Comparison of ENCODE assay signal across 15 mouse cellular contexts in the genomic region with DNA sequence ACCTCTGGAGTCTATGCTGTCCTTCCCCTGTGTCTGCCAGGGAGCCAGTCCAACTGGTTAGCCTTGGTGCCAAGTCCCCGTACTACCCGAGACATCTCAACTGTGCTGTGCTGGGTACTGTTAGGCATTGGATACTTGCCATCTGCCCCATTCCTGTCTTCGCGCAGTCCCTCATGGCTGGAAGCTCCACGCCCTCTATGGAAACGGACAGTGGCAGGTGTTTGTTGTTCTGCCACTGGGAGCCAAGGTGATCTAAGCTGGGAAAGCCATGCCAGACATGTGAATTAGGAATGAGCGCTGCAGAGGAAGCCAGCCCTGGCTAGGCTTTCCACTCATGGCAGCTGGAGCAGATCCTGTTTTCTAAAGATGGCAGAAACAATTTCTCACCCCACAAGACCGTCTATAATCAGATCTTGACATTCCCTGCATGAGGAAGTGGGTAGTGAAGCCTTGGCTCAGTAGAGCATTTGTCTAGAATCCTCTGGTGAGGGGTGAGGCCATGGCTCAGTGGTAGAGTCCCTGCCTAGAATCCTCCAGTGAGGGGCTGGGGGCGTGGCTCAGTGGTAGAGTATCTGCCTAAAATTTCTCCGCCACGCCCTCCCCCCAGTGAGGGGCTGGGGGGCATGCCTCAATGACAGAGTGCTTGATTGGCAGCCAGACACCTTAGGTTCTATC. TPM values are rescaled to one million over a fixed set of nuclear protein-coding genes. Genes with fewer than 3 reads are reported as not detected.
DNase-seq lines count a peak whose midpoint lies in the region; ATAC-seq and TF ChIP-seq lines count a peak whose summit lies in the region.
"Had no signal": no experiment of that assay in that cellular context is flagged by ENCODE, and none has a peak within 500 bp of the region (broad histone marks: within the 10 kb centered on the region; RNA-seq: fewer than 3 reads in every experiment).

No protein-coding gene starts in this region.

- DNase-seq in limb, embryonic 10.5 days (ENCODE audit: low spot score), result no peak
- peak; percentile 90 for DNase-seq in gastrocnemius, adult 18-20 months (ENCODE audit: low spot score)
- DNase-seq in gastrocnemius, postnatal 25 days, result peak; percentile 85
- DNase-seq in limb, embryonic 14.5 days (ENCODE audit: low spot score), result peak; percentile 52
- DNase-seq in cerebellum, adult 2 months, result no peak
- DNase-seq: cerebellum, adult 8-10 months; kidney, postnatal 4 days; layer of hippocampus, postnatal 36 days; left cerebral cortex, postnatal 4 days; lung, embryonic 14.5 days; thymus, adult 18-20 months had no signal

- no peaks in the 10 kb centered on the region for H3K27me3 ChIP-seq in limb, embryonic 13.5 days
- no peaks in the 10 kb centered on the region for H3K27me3 ChIP-seq in limb, embryonic 10.5 days (ENCODE audit: low read depth, poor library complexity, severe bottlenecking)
- no peaks in the 10 kb centered on the region for H3K27me3 ChIP-seq in limb, embryonic 14.5 days (ENCODE audit: control insufficient read depth, insufficient read depth, low read length)
- H3K27me3 ChIP-seq in cerebellum, adult 2 months (ENCODE audit: control insufficient read depth, insufficient read depth, low read length), result no peaks in the 10 kb centered on the region

- WGBS in limb, embryonic 13.5 days, result 86% methylated on average over 11 of the region's 11 CpGs
- 93% methylated on average over 11 of the region's 11 CpGs for WGBS in limb, embryonic 10.5 days
- 87% methylated on average over 11 of the region's 11 CpGs for WGBS in limb, embryonic 14.5 days
- WGBS in cerebellum, adult 2 months, result 22% methylated on average over 11 of the region's 11 CpGs

- TF ChIP-seq POLR2A in limb, embryonic 14.5 days (IDR thresholded peaks at IDR 0.05; ENCODE audit: borderline replicate concordance, extremely low read depth, insufficient read depth, insufficient read length), result no peak
- no peak for TF ChIP-seq POLR2A in cerebellum, adult 2 months (IDR thresholded peaks at IDR 0.05; ENCODE audit: borderline replicate concordance, insufficient read depth, low read length)

- no peaks in the 10 kb centered on the region for H3K9me3 ChIP-seq in limb, embryonic 13.5 days
- H3K9me3 ChIP-seq in limb, embryonic 10.5 days (replicated peaks), result no peaks in the 10 kb centered on the region
- no peaks in the 10 kb centered on the region for H3K9me3 ChIP-seq in limb, embryonic 14.5 days (ENCODE audit: control insufficient read depth, low read length)

- TF ChIP-seq CTCF in cerebellum, adult 2 months (IDR thresholded peaks at IDR 0.05; ENCODE audit: borderline replicate concordance, insufficient read depth, low read depth, low read length), result no peak

- H3K4me1 ChIP-seq in limb, embryonic 13.5 days, result no peaks in the 10 kb centered on the region
- H3K4me1 ChIP-seq in limb, embryonic 10.5 days, result no peaks in the 10 kb centered on the region
- no peaks in the 10 kb centered on the region for H3K4me1 ChIP-seq in limb, embryonic 14.5 days (ENCODE audit: control insufficient read depth, insufficient read depth, low read length)
- no peaks in the 10 kb centered on the region for H3K4me1 ChIP-seq in cerebellum, adult 2 months (ENCODE audit: control insufficient read depth, insufficient read depth, low read length)
- H3K4me1 ChIP-seq: midbrain, embryonic 10.5 days had no signal

- H3K4me3 ChIP-seq in limb, embryonic 13.5 days, result no peak overlapping the region
- H3K4me3 ChIP-seq in limb, embryonic 10.5 days, result no peak overlapping the region
- H3K4me3 ChIP-seq in limb, embryonic 14.5 days (replicated peaks; ENCODE audit: low read length), result no peak overlapping the region
- no peak overlapping the region for H3K4me3 ChIP-seq in cerebellum, adult 2 months (replicated peaks; ENCODE audit: insufficient read depth, low read depth, low read length)
- H3K4me3 ChIP-seq: midbrain, embryonic 10.5 days had no signal

- H3K4me2 ChIP-seq in limb, embryonic 13.5 days (replicated peaks), result no peak overlapping the region
- no peak overlapping the region for H3K4me2 ChIP-seq in limb, embryonic 14.5 days (replicated peaks; ENCODE audit: low read depth, low read length, severe bottlenecking)
- H3K4me2 ChIP-seq: lung, embryonic 14.5 days had no signal

- no peak overlapping the region for H3K9ac ChIP-seq in limb, embryonic 13.5 days
- H3K9ac ChIP-seq in limb, embryonic 14.5 days (ENCODE audit: low read depth, low read length, severe bottlenecking), result no peak overlapping the region
- H3K9ac ChIP-seq: lung, embryonic 14.5 days had no signal

- no peak overlapping the region for H3K27ac ChIP-seq in limb, embryonic 13.5 days
- no peak overlapping the region for H3K27ac ChIP-seq in limb, embryonic 10.5 days
- H3K27ac ChIP-seq in limb, embryonic 14.5 days (replicated peaks; ENCODE audit: low read depth, low read length), result no peak overlapping the region
- H3K27ac ChIP-seq in cerebellum, adult 2 months (ENCODE audit: insufficient read depth, low read length), result no peak overlapping the region
- H3K27ac ChIP-seq: midbrain, embryonic 10.5 days had no signal

- H3K36me3 ChIP-seq in limb, embryonic 13.5 days, result no peaks in the 10 kb centered on the region
- no peaks in the 10 kb centered on the region for H3K36me3 ChIP-seq in limb, embryonic 10.5 days
- no peaks in the 10 kb centered on the region for H3K36me3 ChIP-seq in limb, embryonic 14.5 days (ENCODE audit: control insufficient read depth, insufficient read depth, low read length)
- H3K36me3 ChIP-seq: midbrain, embryonic 10.5 days had no signal

- peak; percentile 76 for ATAC-seq in limb, embryonic 13.5 days (ENCODE audit: low FRiP score, low read depth)
- ATAC-seq in limb, embryonic 14.5 days (ENCODE audit: low FRiP score, low read depth), result peak; percentile 72
- ATAC-seq in inflammation-experienced regulatory T-cells, adult 6 months, result no peak
- ATAC-seq: intestine, embryonic 16.5 days had no signal

RNA-seq across cellular contexts. Expression of gene Bcam, which starts 6.4 kb away (rescaled TPM):
- polyA plus RNA-seq in limb, embryonic 13.5 days (2015; fragmentation: Nextera tagmentation; extraction: Ambion mirVana), result 69.0 and 72.7 TPM in 2 replicates
- 53.8 and 58.6 TPM in 2 replicates for polyA plus RNA-seq in limb, embryonic 10.5 days (2016; fragmentation: Nextera tagmentation; extraction: Ambion mirVana)
- 10 to 100 TPM; 17.4 to 28.5 TPM for total RNA-seq in gastrocnemius, adult 18-20 months (2021)
- total RNA-seq in gastrocnemius, postnatal 25 days (2021), result 10 to 100 TPM; 25.3 to 33.9 TPM
- 94.3 and 108 TPM in 2 replicates for polyA plus RNA-seq in limb, embryonic 14.5 days (2012; rRNA removed)
- 114 and 116 TPM in 2 replicates for polyA plus RNA-seq in limb, embryonic 14.5 days (2014; fragmentation: Nextera tagmentation; extraction: Ambion mirVana)
- polyA plus RNA-seq in cerebellum, adult 2 months (2012; rRNA removed), result 24.7 and 25.3 TPM in 2 replicates
- polyA plus RNA-seq in inflammation-experienced regulatory T-cells, adult 6 months (2017; shearing (Covaris generic)), result 1 to 10 TPM; 1.1 to 2.3 (median 1.2) TPM

RNA-seq across cellular contexts. Expression of gene Cblc, which starts 19.4 kb away (rescaled TPM):
- polyA plus RNA-seq in limb, embryonic 13.5 days (2015; fragmentation: Nextera tagmentation; extraction: Ambion mirVana), result 4.2 and 4.9 TPM in 2 replicates
- 1.4 and 1.6 TPM in 2 replicates for polyA plus RNA-seq in limb, embryonic 10.5 days (2016; fragmentation: Nextera tagmentation; extraction: Ambion mirVana)
- not detected for total RNA-seq in gastrocnemius, adult 18-20 months (2021)
- total RNA-seq in gastrocnemius, postnatal 25 days (2021), result not detected
- polyA plus RNA-seq in limb, embryonic 14.5 days (2012; rRNA removed), result 5.2 and 5.9 TPM in 2 replicates
- 7.5 and 8.6 TPM in 2 replicates for polyA plus RNA-seq in limb, embryonic 14.5 days (2014; fragmentation: Nextera tagmentation; extraction: Ambion mirVana)
- not detected in 2 replicates for polyA plus RNA-seq in cerebellum, adult 2 months (2012; rRNA removed)
- under 1 TPM in 1 of 3 experiments, not detected in 2; 0.68 TPM for polyA plus RNA-seq in inflammation-experienced regulatory T-cells, adult 6 months (2017; shearing (Covaris generic))
- total RNA-seq: layer of hippocampus, postnatal 36 days had no signal

RNA-seq across cellular contexts. Expression of gene Nectin2, which starts 26.9 kb away (rescaled TPM):
- 88.6 and 88.7 TPM in 2 replicates for polyA plus RNA-seq in limb, embryonic 13.5 days (2015; fragmentation: Nextera tagmentation; extraction: Ambion mirVana)
- polyA plus RNA-seq in limb, embryonic 10.5 days (2016; fragmentation: Nextera tagmentation; extraction: Ambion mirVana), result 78.1 and 87.9 TPM in 2 replicates
- 1 to 10 TPM in 1 of 2 experiments, under 1 TPM in 1; 0.64 to 2.0 TPM for total RNA-seq in gastrocnemius, adult 18-20 months (2021)
- 1 to 10 TPM; 2.1 to 3.9 TPM for total RNA-seq in gastrocnemius, postnatal 25 days (2021)
- 58.9 and 72.1 TPM in 2 replicates for polyA plus RNA-seq in limb, embryonic 14.5 days (2012; rRNA removed)
- polyA plus RNA-seq in limb, embryonic 14.5 days (2014; fragmentation: Nextera tagmentation; extraction: Ambion mirVana), result 71.3 and 80.8 TPM in 2 replicates
- polyA plus RNA-seq in cerebellum, adult 2 months (2012; rRNA removed), result 8.9 and 9.3 TPM in 2 replicates
- 1 to 10 TPM in 1 of 3 experiments, under 1 TPM in 1, not detected in 1; 0.13 to 1.0 TPM for polyA plus RNA-seq in inflammation-experienced regulatory T-cells, adult 6 months (2017; shearing (Covaris generic))

RNA-seq across cellular contexts. Expression of gene Bcl3, which starts 45.4 kb away (rescaled TPM):
- 1.5 and 2.0 TPM in 2 replicates for polyA plus RNA-seq in limb, embryonic 13.5 days (2015; fragmentation: Nextera tagmentation; extraction: Ambion mirVana)
- polyA plus RNA-seq in limb, embryonic 10.5 days (2016; fragmentation: Nextera tagmentation; extraction: Ambion mirVana), result 0.82 and 1.2 TPM in 2 replicates
- total RNA-seq in gastrocnemius, adult 18-20 months (2021), result 1 to 10 TPM; 1.0 to 2.0 TPM
- 1 to 10 TPM; 1.2 TPM for total RNA-seq in gastrocnemius, postnatal 25 days (2021)
- 5.5 and 7.6 TPM in 2 replicates for polyA plus RNA-seq in limb, embryonic 14.5 days (2012; rRNA removed)
- 3.1 and 4.7 TPM in 2 replicates for polyA plus RNA-seq in limb, embryonic 14.5 days (2014; fragmentation: Nextera tagmentation; extraction: Ambion mirVana)
- polyA plus RNA-seq in cerebellum, adult 2 months (2012; rRNA removed), result 0.80 and 0.84 TPM in 2 replicates
- 10 to 100 TPM; 13.6 to 19.9 (median 18.5) TPM for polyA plus RNA-seq in inflammation-experienced regulatory T-cells, adult 6 months (2017; shearing (Covaris generic))

Comparison
In these comparisons a context has a peak if more than half of its experiments do, and no peak if none do; other contexts are left out.
1. DNase-seq: peak in gastrocnemius, adult 18-20 months (single experiment), gastrocnemius, postnatal 25 days (single experiment) and limb, embryonic 14.5 days (single experiment); none in limb, embryonic 10.5 days (single experiment) and cerebellum, adult 2 months (0 of 2).